Mouse (Mus musculus) urinary bladder, adult 18-20 months (tissue): Measurements from ENCODE around the gene Gm27029.
"Not testable (repeated sequence)": the region's sequence is repeated elsewhere in the genome, so short reads cannot be mapped to it uniquely, and the experiment has no call there.

Experiments
- DNase-seq, 2 experiments: peaks; one replicate each; pipeline ENCODE4 v3.0.0; 2022; ENCODE audit warnings: low spot score in 2 of 2, mixed read lengths in 2 of 2

The Gm27029 gene

DNA sequence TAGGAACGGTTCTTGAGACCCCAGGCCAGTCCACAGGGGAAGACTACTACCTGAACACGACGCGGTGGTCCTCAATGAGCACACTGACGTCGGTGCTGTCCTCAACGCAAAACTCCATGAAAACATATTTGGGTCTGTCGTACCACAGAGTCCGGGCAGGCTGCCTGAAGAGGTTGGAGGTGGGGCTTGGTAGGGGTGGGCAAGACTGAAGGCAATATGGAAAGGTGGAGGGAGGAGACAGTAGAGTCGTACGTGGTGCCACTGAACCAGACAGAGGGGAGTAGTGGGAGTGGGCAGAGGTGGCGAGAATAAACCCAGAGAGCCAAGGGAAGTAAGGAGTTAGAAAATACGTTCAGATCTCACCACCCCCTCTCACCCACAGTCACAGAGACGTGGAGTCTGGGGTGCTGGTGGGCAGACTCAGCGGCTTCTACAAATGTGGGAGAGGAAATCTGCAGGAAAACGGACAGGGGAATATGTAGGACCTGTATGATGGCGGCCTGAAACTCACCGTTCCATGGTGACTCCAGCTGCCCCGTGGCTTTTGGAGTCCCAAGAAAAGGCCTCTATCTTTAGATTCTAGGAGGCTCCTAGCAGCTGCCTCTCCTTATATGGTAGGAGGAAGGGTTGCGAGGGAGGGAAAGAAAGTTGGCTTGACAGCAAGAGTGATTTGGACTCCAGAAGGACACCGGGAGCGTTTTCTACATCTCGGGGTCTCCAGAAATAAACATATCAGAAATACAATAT lies at the start of gene Gm27029:
Gm27029 (minus strand) TSS at position 692 of the 747 bp plus-strand sequence.
- DNase-seq: no peak

- no peak for DNase-seq
These were observed 49.7 kb upstream of the Gm27029 start for GRCm38 (mm10) chr11:101474298-101474697.

- not testable (repeated sequence) for DNase-seq
These were observed 49.1 kb upstream of the Gm27029 start for GRCm38 (mm10) chr11:101473686-101474085.

DNA sequence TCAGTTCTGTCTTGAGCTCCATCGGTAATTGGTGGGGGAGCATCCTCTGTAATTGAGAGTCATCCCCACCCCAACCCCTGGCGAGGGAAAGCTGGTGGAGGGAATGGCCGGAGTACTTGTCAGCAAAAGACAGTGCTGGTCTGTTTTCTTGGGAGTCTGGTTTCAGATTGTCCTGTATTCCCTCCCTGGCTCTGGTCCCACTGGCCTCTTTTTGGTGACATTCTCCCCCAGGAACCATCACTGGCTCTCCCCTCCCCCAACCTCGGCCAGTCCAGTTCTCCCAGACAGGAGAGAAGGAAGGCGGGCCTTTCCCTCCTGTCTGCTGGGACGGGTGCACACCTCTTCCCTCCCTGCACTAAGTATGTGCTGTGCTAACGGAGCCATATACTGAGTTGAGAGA lies 47.7 kb upstream of the Gm27029 start:
- DNase-seq: no peak

DNA sequence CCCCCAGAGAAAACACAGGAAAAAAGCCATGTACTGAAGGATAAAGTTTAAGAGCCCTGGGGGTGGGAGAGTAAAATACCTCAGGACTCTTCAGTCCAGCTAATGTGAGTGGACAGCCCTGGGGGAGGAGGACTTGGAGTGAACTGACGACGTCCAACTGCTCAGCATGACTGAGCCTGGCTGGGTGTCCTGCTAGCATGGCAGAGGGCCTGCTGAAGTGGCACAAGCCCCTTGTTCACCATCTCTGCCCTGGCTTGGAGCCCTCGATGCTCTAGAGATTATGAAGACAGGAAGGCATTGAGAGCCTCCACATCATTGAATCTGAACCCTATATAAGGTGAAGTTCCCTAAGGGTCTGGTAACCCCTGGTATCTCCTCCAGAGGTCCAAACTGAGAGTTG lies 47.3 kb upstream of the Gm27029 start:
- no peak for DNase-seq

- DNase-seq: no peak
These were observed 45.6 kb upstream of the Gm27029 start for GRCm38 (mm10) chr11:101470206-101470605.

GRCm38 (mm10) chr11:101469155-101469554 lies 44.6 kb upstream of the Gm27029 start:
- no peak for DNase-seq

DNA sequence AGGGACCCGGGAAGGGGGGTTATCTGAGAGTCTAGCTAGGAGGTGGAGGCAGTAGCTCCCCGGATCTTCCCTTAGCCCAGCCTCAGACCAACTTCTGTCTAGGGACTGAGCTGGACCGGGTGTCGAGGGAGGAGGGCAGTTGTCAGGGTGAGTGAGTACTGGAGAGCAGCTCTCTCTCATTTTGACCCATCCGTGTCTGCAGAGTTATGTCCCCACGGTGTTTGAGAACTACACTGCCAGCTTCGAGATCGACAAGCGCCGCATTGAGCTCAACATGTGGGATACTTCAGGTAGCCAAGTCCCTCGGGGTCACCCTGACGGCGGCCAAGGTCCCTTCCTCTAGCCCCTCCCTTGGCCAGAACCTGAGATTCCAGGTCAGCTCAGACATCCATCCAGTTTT lies 44.1 kb upstream of the Gm27029 start:
- DNase-seq: no peak

- DNase-seq: no peak
These were observed 43.7 kb upstream of the Gm27029 start for GRCm38 (mm10) chr11:101468263-101468688.

DNA sequence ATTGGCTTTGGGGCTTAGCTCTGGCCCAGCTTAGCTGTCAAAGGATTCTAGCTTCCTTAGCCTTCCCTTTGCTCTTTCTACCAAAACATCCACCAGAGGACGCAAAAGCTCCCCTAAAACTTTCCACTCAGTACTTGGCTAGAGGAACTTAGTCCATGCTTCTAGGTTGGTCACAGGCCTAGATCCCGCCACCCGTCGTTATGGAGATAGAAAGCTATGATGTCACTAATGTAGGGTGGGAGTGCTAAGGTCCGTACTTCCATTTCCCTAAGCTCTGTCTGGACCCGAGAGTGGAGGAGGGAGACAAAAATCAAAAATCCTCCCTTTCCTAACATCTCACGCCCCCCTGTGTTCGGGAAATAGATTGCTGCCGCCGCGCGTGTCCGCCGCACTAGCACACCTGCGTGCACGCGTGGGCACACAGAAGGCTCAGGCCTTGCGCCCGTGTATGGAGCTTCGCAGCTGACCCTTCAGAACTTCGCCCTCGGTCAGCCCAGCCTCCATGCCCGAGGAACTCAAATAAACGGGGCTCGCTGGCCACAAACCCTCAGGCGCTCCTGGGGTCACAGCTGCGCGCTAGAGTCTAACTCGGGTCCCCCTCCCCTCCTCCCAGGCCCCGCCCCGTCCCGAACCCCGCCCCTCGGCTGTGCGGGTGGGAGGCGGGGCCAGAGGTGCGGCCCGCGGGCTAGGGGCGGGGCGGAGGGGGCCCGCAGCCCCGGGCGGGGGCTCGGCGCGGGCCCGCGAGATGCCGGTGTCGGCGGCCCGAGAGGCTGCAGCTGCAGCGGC lies 43.1 kb upstream of the Gm27029 start:
- peak; percentile 59 to 73 for DNase-seq

DNA sequence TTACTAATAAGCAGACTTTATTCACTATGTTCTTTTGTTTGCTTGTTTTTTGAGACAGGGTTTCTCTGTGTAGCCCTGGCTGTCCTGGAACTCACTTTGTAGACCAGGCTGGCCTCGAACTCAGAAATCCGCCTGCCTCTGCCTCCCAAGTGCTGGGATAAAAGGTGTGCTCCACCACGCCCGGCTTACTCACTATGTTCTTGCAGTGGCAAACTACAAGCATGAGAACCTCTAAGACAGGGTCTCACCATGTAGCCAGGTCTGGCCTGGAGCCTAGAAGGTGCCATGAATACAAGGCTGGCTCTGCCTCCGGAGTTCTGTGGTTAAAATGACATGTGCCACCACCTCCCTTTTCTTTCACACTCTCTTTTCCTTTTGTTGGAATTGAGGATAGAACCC lies 42.0 kb upstream of the Gm27029 start:
- not testable (repeated sequence) for DNase-seq

GRCm38 (mm10) chr11:101465869-101466551 lies 41.4 kb upstream of the Gm27029 start, which contains the start of gene Vat1:
Vat1 (minus strand) TSS chr11:101466230.
- DNase-seq: peak; percentile 67 to 69

DNA sequence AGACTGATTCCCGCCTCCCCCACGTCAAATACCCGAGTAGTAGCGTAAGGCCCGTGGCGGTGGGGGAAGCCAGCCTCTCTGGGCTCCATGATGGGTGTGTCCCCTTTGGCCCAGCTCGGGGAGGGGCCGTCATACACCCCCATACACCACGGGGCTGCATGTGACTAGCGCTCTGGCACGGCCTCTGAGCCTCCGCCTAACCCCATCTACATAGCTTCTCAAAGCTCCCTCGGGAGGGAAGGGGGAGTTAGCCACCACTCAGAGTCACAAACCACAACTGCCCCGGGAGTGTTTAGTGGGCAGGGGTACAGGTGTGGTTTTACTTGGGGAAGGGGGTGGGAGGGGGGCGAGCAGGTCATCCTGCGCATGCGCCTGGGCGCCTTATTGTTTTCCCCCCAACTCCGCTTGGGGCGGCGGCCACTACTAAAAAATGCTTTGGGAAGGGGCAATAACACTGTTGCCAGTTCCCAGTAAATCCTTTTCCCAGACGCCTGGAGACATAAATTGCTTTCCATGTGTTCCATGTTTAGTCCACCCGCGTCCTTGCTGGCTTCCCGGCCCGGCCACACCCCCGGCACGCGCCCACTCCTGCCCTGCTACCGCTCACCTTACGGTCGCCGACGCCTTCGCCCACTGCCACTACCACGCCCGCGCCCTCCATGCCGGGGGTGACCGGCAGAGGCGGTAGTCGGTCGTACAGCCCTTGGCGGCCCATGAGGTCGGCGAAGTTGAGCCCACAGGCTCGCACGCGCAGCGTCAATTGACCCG lies 40.7 kb upstream of the Gm27029 start:
- DNase-seq: peak; percentile 67 to 83

DNA sequence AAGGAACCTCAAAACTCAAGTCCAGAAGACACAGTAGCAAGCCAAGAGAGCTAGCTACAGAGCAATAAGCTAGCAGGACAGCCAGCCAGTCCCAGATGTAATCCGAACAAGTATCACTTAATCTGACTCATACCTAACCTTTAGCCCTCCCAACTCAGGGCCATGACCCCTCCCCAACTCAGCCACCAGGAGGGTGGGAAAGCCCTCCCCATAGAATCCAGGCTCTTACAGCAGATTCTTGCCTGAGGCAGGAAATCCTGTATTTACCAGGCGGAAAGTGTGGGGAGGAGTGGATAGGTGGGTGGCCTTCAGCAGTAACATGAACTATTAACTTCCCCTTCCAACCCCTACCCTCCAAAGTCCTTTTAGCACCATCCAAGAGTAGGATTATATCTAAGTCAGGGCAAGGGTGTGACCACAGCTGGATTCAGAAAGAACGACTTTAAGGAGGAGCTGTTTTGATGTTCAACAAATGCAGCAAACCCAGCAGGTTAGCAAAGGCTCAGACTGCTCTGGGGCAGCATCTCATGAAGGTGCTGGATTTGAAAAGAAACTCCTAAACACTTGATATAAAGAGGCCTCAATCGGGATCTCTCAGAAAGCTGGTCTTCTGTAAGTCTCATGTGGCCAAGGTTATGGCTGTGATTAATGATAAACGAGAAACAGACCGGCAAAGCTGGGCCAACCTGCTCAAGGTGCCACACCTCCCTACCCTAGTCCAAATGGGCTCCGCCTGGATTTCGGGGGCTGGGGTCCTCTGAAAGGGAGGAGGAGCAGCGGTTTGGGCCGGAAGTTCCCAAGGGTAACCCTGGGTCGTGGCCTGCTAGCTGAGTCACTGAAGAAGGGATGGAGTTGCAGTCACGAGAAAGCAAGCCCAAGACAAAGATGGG lies 39.9 kb upstream of the Gm27029 start, which contains the start of gene Rnd2:
Rnd2 (plus strand) TSS at position 789 of the 890 bp plus-strand sequence.
- peak in 1 of 2 experiments; percentile 73 for DNase-seq

- no peak for DNase-seq
These were observed 38.2 kb upstream of the Gm27029 start for GRCm38 (mm10) chr11:101462583-101463440.

DNA sequence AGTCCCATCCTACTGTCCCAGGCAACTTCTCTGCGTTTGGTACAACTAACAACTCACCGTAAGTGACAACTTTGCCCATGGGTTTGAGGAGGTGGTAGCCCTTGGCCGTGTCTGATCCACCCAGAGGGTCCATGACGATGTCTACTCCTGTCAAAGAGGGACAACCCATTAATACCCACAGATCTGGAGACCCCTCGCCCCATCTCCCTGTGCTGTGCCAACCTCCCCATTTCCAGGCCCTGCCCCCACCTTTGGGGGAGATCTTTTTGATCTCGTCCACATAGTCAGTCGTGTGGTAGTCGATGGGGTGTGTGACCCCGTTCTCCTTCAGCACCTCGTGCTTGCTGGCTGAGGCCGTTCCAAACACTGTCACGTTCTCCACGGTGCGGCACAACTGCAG lies 37.5 kb upstream of the Gm27029 start:
- no peak for DNase-seq

DNA sequence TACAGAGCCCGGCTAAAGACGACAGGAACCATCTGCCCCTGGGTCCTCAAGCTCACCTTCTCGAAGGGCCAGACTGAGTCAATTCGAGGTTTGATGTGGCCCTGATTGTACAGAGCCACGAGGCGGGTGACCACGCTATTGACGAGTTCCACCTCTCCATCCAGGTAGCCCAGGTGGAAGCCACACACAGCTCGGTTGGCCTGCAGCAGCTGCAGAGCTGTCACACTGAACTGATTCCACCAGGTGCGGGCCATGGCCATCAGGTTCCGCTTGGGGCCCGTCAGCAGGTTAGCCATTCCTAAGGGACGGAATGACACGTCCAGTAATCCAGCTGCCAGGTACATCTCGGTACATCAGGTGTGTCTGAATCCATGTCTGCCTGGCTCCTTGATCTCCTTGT lies 35.7 kb upstream of the Gm27029 start:
- DNase-seq: no peak

- no peak for DNase-seq
These were observed 35.1 kb upstream of the Gm27029 start for GRCm38 (mm10) chr11:101459716-101460115.

- DNase-seq: no peak
These were observed 33.6 kb upstream of the Gm27029 start for GRCm38 (mm10) chr11:101458217-101458616.
